Mouse (Mus musculus): ENCODE measurements around the gene Snx22. TPM values are rescaled to one million over a fixed set of nuclear protein-coding genes. Genes with fewer than 3 reads are reported as not detected.

Gene Snx22
- total and polyA plus RNA-seq, 3 experiments: 0.39 to 11.4 TPM; not detected in 1

GRCm38 (mm10) chr9:66042331-66042730, 27.2 kb downstream of the Snx22 start:
- Histone ChIP-seq H3K4me1 (ENCODE audit: control insufficient read depth in 1 of 2, insufficient read depth in 2 of 2) (peaks cover 0 to 6% of the 10 kb centered on the region in 2 experiments; a peak in 1 of 4 replicates), H3K27ac (ENCODE audit: insufficient read depth, low read depth) (no peak overlapping the region), H3K9me3 (replicated peaks; ENCODE audit: low read length) (no peaks in the 10 kb centered on the region), H3K4me2 (ENCODE audit: insufficient read depth, low read depth, poor library complexity, severe bottlenecking) (no peak overlapping the region), H3K79me2 (replicated peaks; ENCODE audit: control insufficient read depth, extremely low read depth, insufficient read depth, poor library complexity, severe bottlenecking) (no peaks in the 10 kb centered on the region), H3K36me3 (replicated peaks in 1 of 2; ENCODE audit: control insufficient read depth in 1 of 2, insufficient read depth in 1 of 2, low read length in 1 of 2) (peaks cover 27 to 70% of the 10 kb centered on the region in 2 experiments), H3K27me3 (replicated peaks) (no peaks in the 10 kb centered on the region), H3K4me3 (replicated peaks in 1 of 3; ENCODE audit: low read depth in 2 of 3, low read length in 2 of 3, poor library complexity in 1 of 3) (no peak overlapping the region), H3K9ac (ENCODE audit: insufficient read depth, low read depth) (no peak overlapping the region)
- DNase-seq (ENCODE audit: extremely low read depth): no peak
- dilution Hi-C loops (cut with MboI; ENCODE audit: extremely low pct_ligation_motif_present, extremely low pct_unique_long_range_greater_than_20kb, low sequenced_read_pairs): no loop called here
- no peak for TF ChIP-seq BHLHE40 (IDR thresholded peaks at IDR 0.05; ENCODE audit: low read depth, low read length)
- TF ChIP-seq E2F4 (IDR thresholded peaks at IDR 0.05; ENCODE audit: insufficient replicate concordance, low read depth, low read length): no peak
- no peak for TF ChIP-seq TBP (conservative IDR thresholded peaks at IDR 0.05; ENCODE audit: low read depth, low read length)
- no peak for TF ChIP-seq ZMIZ1 (IDR thresholded peaks at IDR 0.05; ENCODE audit: low read depth, low read length)
- no peak for TF ChIP-seq CHD1 (IDR thresholded peaks at IDR 0.05; ENCODE audit: low read depth, low read length)
- TF ChIP-seq MXI1 (IDR thresholded peaks at IDR 0.05; ENCODE audit: low read depth, low read length): no peak
- no peak for TF ChIP-seq MEF2A (IDR thresholded peaks at IDR 0.05; ENCODE audit: borderline replicate concordance, low read depth, low read length)
- TF ChIP-seq NELFE (IDR thresholded peaks at IDR 0.05; ENCODE audit: low read depth, low read length): no peak
- no peak for TF ChIP-seq CHD2 (IDR thresholded peaks at IDR 0.05; ENCODE audit: low read length)
- no peak for TF ChIP-seq POLR2AphosphoS2 (IDR thresholded peaks at IDR 0.05; ENCODE audit: low read depth, low read length)
- no peak for TF ChIP-seq MAZ (IDR thresholded peaks at IDR 0.05; ENCODE audit: low read depth, low read length)
- no peak for TF ChIP-seq USF1 (IDR thresholded peaks at IDR 0.05; ENCODE audit: low read depth, low read length)
- no peak for TF ChIP-seq RCOR1 (conservative IDR thresholded peaks at IDR 0.05; ENCODE audit: low read depth, low read length)
- no peak for TF ChIP-seq POLR2A (IDR thresholded peaks at IDR 0.05; ENCODE audit: low read depth, low read length)
- TF ChIP-seq PAX5 (IDR thresholded peaks at IDR 0.05; ENCODE audit: low read length): no peak
- no peak for TF ChIP-seq UBTF (IDR thresholded peaks at IDR 0.05; ENCODE audit: low read depth, low read length)
- TF ChIP-seq ZKSCAN1 (IDR thresholded peaks at IDR 0.05; ENCODE audit: borderline replicate concordance, low read depth, low read length): no peak
- no peak for TF ChIP-seq KAT2A (IDR thresholded peaks at IDR 0.05; ENCODE audit: insufficient replicate concordance, low read length)
- TF ChIP-seq TCF12 (IDR thresholded peaks at IDR 0.05; ENCODE audit: low read depth, low read length): no peak
- in situ Hi-C loops (cut with MboI; ENCODE audit: low pct_ligation_motif_present, low pct_unique_long_range_greater_than_20kb, low sequenced_read_pairs): no loop called here

DNA sequence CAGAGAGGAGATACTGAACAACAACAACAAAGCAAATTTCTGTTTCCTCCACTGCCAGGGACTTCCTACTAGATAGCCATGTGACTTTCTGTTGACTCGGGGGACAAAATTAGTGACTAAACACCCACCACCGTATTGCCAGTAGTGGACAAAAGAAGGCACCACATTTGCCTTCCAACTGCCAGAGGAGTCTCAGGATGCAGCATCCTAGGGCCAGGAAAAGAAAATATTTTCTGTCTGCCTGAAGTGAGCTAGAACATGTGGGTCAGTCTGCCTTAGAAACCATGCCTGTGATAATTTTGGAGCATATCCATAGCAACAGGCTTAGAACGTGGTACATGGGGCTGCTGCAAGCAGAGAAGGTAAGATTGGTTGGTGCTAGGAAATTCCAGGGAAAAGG, 28.7 kb downstream of the Snx22 start:
- peaks cover 30 to 78% of the 10 kb centered on the region in 2 experiments for H3K36me3 ChIP-seq (replicated peaks in 1 of 2; ENCODE audit: control insufficient read depth in 1 of 2, insufficient read depth in 1 of 2, low read length in 1 of 2)
- H3K4me3 ChIP-seq (replicated peaks in 1 of 3; ENCODE audit: low read depth in 2 of 3, low read length in 2 of 3, poor library complexity in 1 of 3): no peak overlapping the region
- H3K27ac ChIP-seq (ENCODE audit: insufficient read depth, low read depth): no peak overlapping the region
- no peaks in the 10 kb centered on the region for H3K79me2 ChIP-seq (replicated peaks; ENCODE audit: control insufficient read depth, extremely low read depth, insufficient read depth, poor library complexity, severe bottlenecking)
- in situ Hi-C loops (cut with MboI; ENCODE audit: low pct_ligation_motif_present, low pct_unique_long_range_greater_than_20kb, low sequenced_read_pairs): no loop called here
- TF ChIP-seq CHD1 (IDR thresholded peaks at IDR 0.05; ENCODE audit: low read depth, low read length) (no peak), SIN3A (IDR thresholded peaks at IDR 0.05; ENCODE audit: low read length) (no peak), ZC3H11A (IDR thresholded peaks at IDR 0.05; ENCODE audit: low read depth, low read length) (no peak), PAX5 (IDR thresholded peaks at IDR 0.05; ENCODE audit: low read length) (no peak), POLR2AphosphoS2 (IDR thresholded peaks at IDR 0.05; ENCODE audit: low read depth, low read length) (no peak), MEF2A (IDR thresholded peaks at IDR 0.05; ENCODE audit: borderline replicate concordance, low read depth, low read length) (no peak), USF2 (conservative IDR thresholded peaks at IDR 0.05; ENCODE audit: low read depth, low read length) (no peak), MAX (IDR thresholded peaks at IDR 0.05; ENCODE audit: low read length) (no peak), MXI1 (IDR thresholded peaks at IDR 0.05; ENCODE audit: low read depth, low read length) (no peak), IRF4 (IDR thresholded peaks at IDR 0.05; ENCODE audit: low read depth, low read length) (no peak), SMC3 (IDR thresholded peaks at IDR 0.05; ENCODE audit: low read depth, low read length) (no peak), USF1 (IDR thresholded peaks at IDR 0.05; ENCODE audit: low read depth, low read length) (no peak), CTCF (conservative IDR thresholded peaks at IDR 0.05 in 1 of 2, IDR thresholded peaks at IDR 0.05 in 1 of 2; ENCODE audit: low read depth in 2 of 2, low read length in 2 of 2) (no peak), JUND (conservative IDR thresholded peaks at IDR 0.05; ENCODE audit: low read depth, low read length) (no peak), POLR2A (IDR thresholded peaks at IDR 0.05; ENCODE audit: low read depth, low read length) (no peak), JUN (IDR thresholded peaks at IDR 0.05; ENCODE audit: insufficient read depth, low read depth, low read length) (no peak), NRF1 (IDR thresholded peaks at IDR 0.05; ENCODE audit: low read depth, low read length) (no peak), E2F4 (IDR thresholded peaks at IDR 0.05; ENCODE audit: insufficient replicate concordance, low read depth, low read length) (no peak), UBTF (IDR thresholded peaks at IDR 0.05; ENCODE audit: low read depth, low read length) (no peak)
- H3K4me1 ChIP-seq (ENCODE audit: control insufficient read depth in 1 of 2, insufficient read depth in 2 of 2): peaks cover 0 to 6% of the 10 kb centered on the region in 2 experiments; a peak in 1 of 4 replicates
- no peak for DNase-seq (ENCODE audit: extremely low read depth)
- H3K9me3 ChIP-seq (replicated peaks; ENCODE audit: low read length): no peaks in the 10 kb centered on the region
- no peak overlapping the region for H3K4me2 ChIP-seq (ENCODE audit: insufficient read depth, low read depth, poor library complexity, severe bottlenecking)
- dilution Hi-C loops (cut with MboI; ENCODE audit: extremely low pct_ligation_motif_present, extremely low pct_unique_long_range_greater_than_20kb, low sequenced_read_pairs): no loop called here
- no peaks in the 10 kb centered on the region for H3K27me3 ChIP-seq (replicated peaks)
- H3K9ac ChIP-seq (ENCODE audit: insufficient read depth, low read depth): no peak overlapping the region
